Mouse (Mus musculus): ENCODE results near the gene Ndufs3. TPM values are rescaled to one million over a fixed set of nuclear protein-coding genes. Genes with fewer than 3 reads are reported as not detected.
A peak's percentile ranks its signal among the peaks of the same experiment; 100 is the strongest.

Ndufs3 gene
- 246 and 251 TPM in 2 replicates for polyA plus RNA-seq (2015; fragmentation: Nextera tagmentation; extraction: Ambion mirVana)

GRCm38 (mm10) chr2:90904076-90904855 lies at the start of gene Ndufs3, which contains the start of gene Kbtbd4:
Ndufs3 (minus strand) TSS chr2:90904827.
Kbtbd4 (plus strand) TSS chr2:90904740.
- H3K27ac ChIP-seq (ENCODE audit: low read length): peak within 1 kb of the TSS; percentile 96
- no peaks in the 10 kb centered on the region for H3K9me3 ChIP-seq (ENCODE audit: low read length)
- peak; percentile 96 for ATAC-seq (ENCODE audit: low FRiP score, low TSS enrichment)
- peaks cover 32% of the 10 kb centered on the region for H3K36me3 ChIP-seq (ENCODE audit: insufficient read depth, low read length)
- H3K4me2 ChIP-seq (replicated peaks; ENCODE audit: low read depth, low read length): peak within 1 kb of the TSS; percentile 83
- H3K9ac ChIP-seq (replicated peaks; ENCODE audit: low read length): peak within 1 kb of the TSS; percentile 99
- no peaks in the 10 kb centered on the region for H3K27me3 ChIP-seq (ENCODE audit: insufficient read depth, low read length)
- H3K4me1 ChIP-seq (ENCODE audit: insufficient read depth, low read length): peaks cover 16% of the 10 kb centered on the region
- under 1% methylated on average over 40 of the region's 43 CpGs for WGBS
- H3K4me3 ChIP-seq (ENCODE audit: low read length): peak within 1 kb of the TSS; percentile 97

GRCm38 (mm10) chr2:90953461-90953860 lies 48.8 kb upstream of the Ndufs3 start:
- no peak overlapping the region for H3K9ac ChIP-seq (replicated peaks; ENCODE audit: low read length)
- H3K4me2 ChIP-seq (replicated peaks; ENCODE audit: low read depth, low read length): no peak overlapping the region
- no peaks in the 10 kb centered on the region for H3K9me3 ChIP-seq (ENCODE audit: low read length)
- no peak overlapping the region for H3K27ac ChIP-seq (ENCODE audit: low read length)
- peaks cover 16% of the 10 kb centered on the region for H3K4me1 ChIP-seq (ENCODE audit: insufficient read depth, low read length)
- WGBS: 19% methylated on average over 3 of the region's 3 CpGs
- ATAC-seq (ENCODE audit: low FRiP score, low TSS enrichment): no peak
- H3K4me3 ChIP-seq (ENCODE audit: low read length): no peak overlapping the region
- no peaks in the 10 kb centered on the region for H3K27me3 ChIP-seq (ENCODE audit: insufficient read depth, low read length)
- no peaks in the 10 kb centered on the region for H3K36me3 ChIP-seq (ENCODE audit: insufficient read depth, low read length)

- no peak overlapping the region for H3K4me3 ChIP-seq (ENCODE audit: low read length)
- 0 out of 2 replicates have a peak, but pooled peaks cover 3% of the 10 kb centered on the region for H3K36me3 ChIP-seq (ENCODE audit: insufficient read depth, low read length)
- H3K27me3 ChIP-seq (ENCODE audit: insufficient read depth, low read length): no peaks in the 10 kb centered on the region
- no peak overlapping the region for H3K27ac ChIP-seq (ENCODE audit: low read length)
- ATAC-seq (ENCODE audit: low FRiP score, low TSS enrichment): peak; percentile 51
- peaks cover 16% of the 10 kb centered on the region for H3K4me1 ChIP-seq (ENCODE audit: insufficient read depth, low read length)
- no peaks in the 10 kb centered on the region for H3K9me3 ChIP-seq (ENCODE audit: low read length)
- H3K4me2 ChIP-seq (replicated peaks; ENCODE audit: low read depth, low read length): no peak overlapping the region
- no peak overlapping the region for H3K9ac ChIP-seq (replicated peaks; ENCODE audit: low read length)
Observed at GRCm38 (mm10) chr2:90950582-90951194, 46.1 kb upstream of the Ndufs3 start.

- H3K36me3 ChIP-seq (ENCODE audit: insufficient read depth, low read length): 0 out of 2 replicates have a peak, but pooled peaks cover 3% of the 10 kb centered on the region
- H3K27me3 ChIP-seq (ENCODE audit: insufficient read depth, low read length): no peaks in the 10 kb centered on the region
- H3K9me3 ChIP-seq (ENCODE audit: low read length): no peaks in the 10 kb centered on the region
- H3K4me3 ChIP-seq (ENCODE audit: low read length): no peak overlapping the region
- no peak overlapping the region for H3K27ac ChIP-seq (ENCODE audit: low read length)
- no peak for ATAC-seq (ENCODE audit: low FRiP score, low TSS enrichment)
- H3K4me2 ChIP-seq (replicated peaks; ENCODE audit: low read depth, low read length): no peak overlapping the region
- H3K9ac ChIP-seq (replicated peaks; ENCODE audit: low read length): no peak overlapping the region
- WGBS: 85% methylated on average over 5 of the region's 5 CpGs
- H3K4me1 ChIP-seq (ENCODE audit: insufficient read depth, low read length): peaks cover 11% of the 10 kb centered on the region
Observed at GRCm38 (mm10) chr2:90950149-90950548, 45.5 kb upstream of the Ndufs3 start.

GRCm38 (mm10) chr2:90941744-90942143 lies 37.1 kb upstream of the Ndufs3 start:
- no peak for ATAC-seq (ENCODE audit: low FRiP score, low TSS enrichment)
- 54% methylated on average over 2 of the region's 2 CpGs for WGBS

GRCm38 (mm10) chr2:90940233-90941229 lies 35.9 kb upstream of the Ndufs3 start, which contains the start of gene Celf1:
Celf1 (plus strand) TSS chr2:90940382.
- Histone ChIP-seq H3K9ac (replicated peaks; ENCODE audit: low read length) (peak within 1 kb of the TSS; percentile 94), H3K4me3 (ENCODE audit: low read length) (peak within 1 kb of the TSS; percentile 98), H3K9me3 (ENCODE audit: low read length) (no peaks in the 10 kb centered on the region), H3K27ac (ENCODE audit: low read length) (peak within 1 kb of the TSS; percentile 96), H3K27me3 (ENCODE audit: insufficient read depth, low read length) (no peaks in the 10 kb centered on the region), H3K4me1 (ENCODE audit: insufficient read depth, low read length) (peaks cover 29% of the 10 kb centered on the region), H3K36me3 (ENCODE audit: insufficient read depth, low read length) (no peaks in the 10 kb centered on the region), H3K4me2 (replicated peaks; ENCODE audit: low read depth, low read length) (peak within 1 kb of the TSS; percentile 80)
- 0% methylated on average over 94 of the region's 113 CpGs for WGBS
- peak; percentile 97 for ATAC-seq (ENCODE audit: low FRiP score, low TSS enrichment)

More at GRCm38 (mm10) chr2:90941744-90942143, 37.1 kb upstream of the Ndufs3 start:
- H3K36me3 ChIP-seq (ENCODE audit: insufficient read depth, low read length): no peaks in the 10 kb centered on the region
- H3K4me1 ChIP-seq (ENCODE audit: insufficient read depth, low read length): peaks cover 29% of the 10 kb centered on the region
- H3K27ac ChIP-seq (ENCODE audit: low read length): no peak overlapping the region
- H3K9ac ChIP-seq (replicated peaks; ENCODE audit: low read length): peak overlapping the region; percentile 35; the same call in 1 of the 2 replicates
- no peaks in the 10 kb centered on the region for H3K9me3 ChIP-seq (ENCODE audit: low read length)
- peak overlapping the region; percentile 98 for H3K4me3 ChIP-seq (ENCODE audit: low read length)
- peak overlapping the region; percentile 80 for H3K4me2 ChIP-seq (replicated peaks; ENCODE audit: low read depth, low read length)
- H3K27me3 ChIP-seq (ENCODE audit: insufficient read depth, low read length): no peaks in the 10 kb centered on the region

- Histone ChIP-seq H3K36me3 (ENCODE audit: insufficient read depth, low read length) (no peaks in the 10 kb centered on the region), H3K27me3 (ENCODE audit: insufficient read depth, low read length) (no peaks in the 10 kb centered on the region), H3K4me1 (ENCODE audit: insufficient read depth, low read length) (peaks cover 29% of the 10 kb centered on the region), H3K4me3 (ENCODE audit: low read length) (peak overlapping the region; percentile 98), H3K9ac (replicated peaks; ENCODE audit: low read length) (peak overlapping the region; percentile 94), H3K9me3 (ENCODE audit: low read length) (no peaks in the 10 kb centered on the region), H3K4me2 (replicated peaks; ENCODE audit: low read depth, low read length) (peak overlapping the region; percentile 80), H3K27ac (ENCODE audit: low read length) (peak overlapping the region; percentile 96)
- WGBS: 43% methylated on average over 8 of the region's 8 CpGs
- ATAC-seq (ENCODE audit: low FRiP score, low TSS enrichment): peak; percentile 49
Observed at GRCm38 (mm10) chr2:90939750-90940149, 35.1 kb upstream of the Ndufs3 start.

- H3K4me1 ChIP-seq (ENCODE audit: insufficient read depth, low read length): peaks cover 23% of the 10 kb centered on the region
- H3K36me3 ChIP-seq (ENCODE audit: insufficient read depth, low read length): no peaks in the 10 kb centered on the region
- H3K9me3 ChIP-seq (ENCODE audit: low read length): no peaks in the 10 kb centered on the region
- no peak overlapping the region for H3K4me2 ChIP-seq (replicated peaks; ENCODE audit: low read depth, low read length)
- H3K4me3 ChIP-seq (ENCODE audit: low read length): no peak overlapping the region
- ATAC-seq (ENCODE audit: low FRiP score, low TSS enrichment): no peak
- 73% methylated on average over 3 of the region's 3 CpGs for WGBS
- H3K27me3 ChIP-seq (ENCODE audit: insufficient read depth, low read length): no peaks in the 10 kb centered on the region
- H3K9ac ChIP-seq (replicated peaks; ENCODE audit: low read length): no peak overlapping the region
- H3K27ac ChIP-seq (ENCODE audit: low read length): no peak overlapping the region
Observed at GRCm38 (mm10) chr2:90938362-90938761, 33.7 kb upstream of the Ndufs3 start.

GRCm38 (mm10) chr2:90932273-90932672 lies 27.6 kb upstream of the Ndufs3 start:
- no peaks in the 10 kb centered on the region for H3K4me1 ChIP-seq (ENCODE audit: insufficient read depth, low read length)
- H3K4me3 ChIP-seq (ENCODE audit: low read length): no peak overlapping the region
- no peak for ATAC-seq (ENCODE audit: low FRiP score, low TSS enrichment)
- no peak overlapping the region for H3K27ac ChIP-seq (ENCODE audit: low read length)
- WGBS: 61% methylated on average over 2 of the region's 2 CpGs
- H3K9me3 ChIP-seq (ENCODE audit: low read length): no peaks in the 10 kb centered on the region
- H3K4me2 ChIP-seq (replicated peaks; ENCODE audit: low read depth, low read length): no peak overlapping the region
- no peaks in the 10 kb centered on the region for H3K36me3 ChIP-seq (ENCODE audit: insufficient read depth, low read length)
- H3K27me3 ChIP-seq (ENCODE audit: insufficient read depth, low read length): no peaks in the 10 kb centered on the region
- H3K9ac ChIP-seq (replicated peaks; ENCODE audit: low read length): no peak overlapping the region

All from kidney, embryonic 16.5 days (tissue).